Mouse (Mus musculus) frontal cortex, postnatal 10 days (tissue): ENCODE measurements around the gene Aftph.
"Not testable (repeated sequence)": the region's sequence is repeated elsewhere in the genome, so short reads cannot be mapped to it uniquely, and the experiment has no call there.

Source experiments
- DNase-seq, 2 experiments: peaks; one replicate each; pipeline ENCODE4 v3.0.0; 2022; ENCODE audit warnings: low spot score in 2 of 2, mixed read lengths in 1 of 2

Gene Aftph

DNA sequence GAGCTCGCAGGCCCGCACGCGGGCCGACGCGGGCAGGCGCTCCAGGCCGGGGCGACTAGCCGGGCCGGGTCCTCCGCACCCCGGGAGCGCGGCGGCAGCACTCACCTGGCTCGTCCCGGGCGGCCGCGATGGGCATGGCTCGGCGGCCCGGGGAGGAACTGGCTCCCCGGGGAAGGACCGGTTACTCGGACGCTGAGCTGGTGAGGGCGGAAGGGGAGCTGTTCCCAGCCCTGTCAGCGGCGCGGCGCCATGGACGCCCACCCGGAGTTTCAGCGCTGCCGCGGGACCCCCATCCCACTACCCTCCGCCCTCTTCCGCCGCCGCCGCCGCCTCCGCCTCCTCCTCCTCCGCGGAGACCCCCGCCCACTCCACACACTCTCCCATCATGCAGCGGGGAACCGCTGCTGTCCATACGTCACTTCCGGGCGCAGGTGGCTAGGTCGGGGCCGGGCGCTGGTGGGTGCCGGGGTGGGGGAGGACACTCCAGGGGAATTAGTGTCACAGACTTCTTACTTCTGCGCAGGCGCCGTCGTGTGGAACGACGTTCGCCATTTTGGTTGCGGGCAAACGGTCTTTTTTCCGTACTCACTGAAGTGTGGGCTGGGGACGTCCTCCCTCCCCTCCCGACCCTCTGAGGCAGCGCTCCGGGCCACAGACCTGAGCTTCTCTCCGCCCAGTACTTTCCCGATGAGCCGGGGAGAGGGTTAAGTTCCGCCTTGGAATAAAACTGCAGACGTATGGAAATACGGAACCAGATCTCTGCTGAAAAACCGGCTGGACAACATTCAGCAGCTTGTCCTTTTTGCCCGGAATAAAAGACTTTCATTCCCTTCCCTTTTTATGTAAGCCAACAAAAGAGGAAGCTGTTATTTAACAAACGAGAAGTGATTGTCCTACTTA, at the start of gene Aftph:
Gene Aftph, minus strand, starts transcription at position 389 of the 900 bp plus-strand sequence.
- peak; percentile 97 to 98 for DNase-seq

DNA sequence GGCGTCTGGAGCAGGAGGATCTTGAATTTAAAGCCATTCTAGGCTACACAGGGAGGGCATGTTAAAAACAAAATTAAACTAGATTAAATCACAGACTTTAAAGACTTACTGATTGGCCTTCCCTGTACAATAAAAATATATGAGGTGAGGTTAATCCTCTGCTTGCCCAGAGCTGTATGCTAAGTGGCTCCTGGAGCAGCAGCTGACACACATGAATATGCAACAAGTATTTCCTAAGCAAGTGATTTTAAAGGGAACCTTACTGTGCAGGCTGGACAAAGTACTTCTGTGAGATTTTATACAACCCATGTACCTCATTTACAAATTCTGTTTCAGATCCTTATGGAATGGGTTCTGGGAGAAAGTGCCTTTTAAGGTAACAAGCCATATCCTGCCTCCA, 47.6 kb upstream of the Aftph start:
- DNase-seq: no peak

- no peak for DNase-seq
These were observed 46.7 kb upstream of the Aftph start for GRCm38 (mm10) chr11:20788070-20788469.

- DNase-seq: no peak
These were observed 44.8 kb upstream of the Aftph start for GRCm38 (mm10) chr11:20786191-20786590.

- DNase-seq: no peak
These were observed 43.8 kb upstream of the Aftph start for GRCm38 (mm10) chr11:20785186-20785585.

GRCm38 (mm10) chr11:20784776-20785175, 43.4 kb upstream of the Aftph start:
- no peak for DNase-seq

GRCm38 (mm10) chr11:20783467-20783866, 42.1 kb upstream of the Aftph start:
- DNase-seq: no peak

DNA sequence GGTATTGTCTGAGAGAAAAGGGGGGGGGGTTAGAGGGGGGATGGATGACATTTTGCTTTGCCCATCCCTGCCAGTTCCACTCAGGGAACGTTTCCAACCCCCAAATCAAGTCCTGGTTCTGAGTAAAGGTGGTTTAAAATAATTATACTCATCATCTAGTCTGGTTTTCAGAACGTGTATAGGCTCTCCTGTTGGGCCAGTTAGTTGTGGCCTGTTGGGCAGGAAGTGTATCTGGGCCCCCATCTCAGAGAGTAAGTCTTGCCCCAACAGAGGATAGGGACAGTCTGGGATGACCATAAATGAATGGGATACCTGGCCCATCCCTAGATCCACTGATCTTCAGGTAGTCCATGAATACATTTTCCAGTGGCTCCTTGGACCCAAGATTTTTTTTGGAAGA, 41.2 kb upstream of the Aftph start:
- DNase-seq: no peak

DNA sequence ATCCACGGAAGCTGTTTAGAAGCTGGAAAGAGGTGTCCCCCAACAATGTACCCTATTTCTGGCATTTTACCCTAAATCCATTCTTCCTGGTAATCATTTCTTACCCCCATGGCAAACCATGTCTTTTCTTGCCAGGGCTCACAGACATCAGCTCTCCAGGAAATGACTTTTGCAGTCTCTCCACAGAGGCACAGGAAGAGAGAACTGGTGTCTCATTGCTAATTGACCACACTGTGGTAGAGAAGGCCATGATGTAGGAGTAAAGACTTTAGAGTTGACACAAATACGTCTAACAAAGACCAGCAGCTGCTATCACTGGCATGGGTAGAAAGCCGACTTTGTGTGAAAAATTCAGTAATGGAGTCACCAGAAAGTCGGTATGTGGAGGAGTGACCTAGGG, 38.9 kb upstream of the Aftph start:
- DNase-seq: no peak

DNA sequence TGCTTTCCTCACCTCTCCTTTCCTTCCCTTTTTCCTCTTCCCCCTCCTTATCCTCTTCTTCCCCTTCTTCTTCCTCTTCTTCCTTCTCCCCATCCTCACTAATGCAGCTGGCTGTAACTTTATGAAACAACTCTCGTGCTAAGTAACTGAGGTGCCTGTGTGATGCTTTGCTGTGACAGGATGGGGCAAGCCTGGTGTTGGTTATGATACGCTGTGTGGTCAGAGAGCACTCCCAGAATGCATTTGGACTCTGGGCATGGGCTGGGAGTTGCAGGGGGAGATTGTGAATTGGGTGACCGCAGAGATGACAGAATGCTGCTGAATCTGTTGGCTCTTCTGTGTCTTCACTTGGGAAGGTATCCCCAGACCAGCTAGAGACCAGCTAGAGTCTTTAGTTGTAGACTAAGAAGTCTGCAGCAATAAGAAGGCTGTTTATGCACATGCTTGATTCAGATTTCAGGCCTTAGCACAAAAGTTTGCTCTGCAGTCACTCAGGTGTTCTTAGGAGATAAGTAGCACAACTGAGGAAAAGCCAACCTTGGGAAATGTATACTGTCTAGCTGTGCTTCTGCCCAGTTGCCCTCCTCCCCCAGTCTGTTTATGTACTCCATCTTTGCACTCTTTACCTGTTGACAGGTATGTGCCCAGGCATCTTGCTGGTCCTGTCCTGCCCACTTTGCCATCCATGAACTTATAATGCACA, 37.6 kb upstream of the Aftph start:
- no peak for DNase-seq

GRCm38 (mm10) chr11:20778298-20778697, 36.9 kb upstream of the Aftph start:
- DNase-seq: no peak

DNA sequence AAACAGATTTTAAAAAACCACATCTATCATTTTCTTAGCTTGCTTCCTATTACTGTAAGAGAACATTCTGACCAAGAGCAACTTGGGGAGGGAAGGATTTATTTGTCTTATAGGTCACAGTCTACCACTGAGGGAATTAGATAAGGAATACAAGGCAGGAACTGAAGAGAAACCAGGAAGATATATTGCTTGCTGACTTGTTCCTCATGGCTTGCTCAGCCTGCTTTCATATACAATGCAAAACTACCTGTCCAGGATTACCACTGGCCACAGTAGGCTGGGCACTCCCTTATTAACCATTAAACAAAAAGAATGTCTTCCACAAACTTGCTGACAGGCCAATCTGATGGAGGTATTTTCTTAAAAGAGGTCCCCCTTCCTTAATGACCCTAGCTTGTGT, 35.3 kb upstream of the Aftph start:
- no peak for DNase-seq

GRCm38 (mm10) chr11:20772642-20773041, 31.3 kb upstream of the Aftph start:
- no peak for DNase-seq

GRCm38 (mm10) chr11:20771827-20772226, 30.4 kb upstream of the Aftph start:
- not testable (repeated sequence) for DNase-seq

GRCm38 (mm10) chr11:20761984-20762383, 20.6 kb upstream of the Aftph start:
- not testable (repeated sequence) for DNase-seq

- DNase-seq: no peak
These were observed 9.2 kb upstream of the Aftph start for GRCm38 (mm10) chr11:20750573-20750972.

GRCm38 (mm10) chr11:20743353-20743752, 2.0 kb upstream of the Aftph start:
- DNase-seq: no peak

DNA sequence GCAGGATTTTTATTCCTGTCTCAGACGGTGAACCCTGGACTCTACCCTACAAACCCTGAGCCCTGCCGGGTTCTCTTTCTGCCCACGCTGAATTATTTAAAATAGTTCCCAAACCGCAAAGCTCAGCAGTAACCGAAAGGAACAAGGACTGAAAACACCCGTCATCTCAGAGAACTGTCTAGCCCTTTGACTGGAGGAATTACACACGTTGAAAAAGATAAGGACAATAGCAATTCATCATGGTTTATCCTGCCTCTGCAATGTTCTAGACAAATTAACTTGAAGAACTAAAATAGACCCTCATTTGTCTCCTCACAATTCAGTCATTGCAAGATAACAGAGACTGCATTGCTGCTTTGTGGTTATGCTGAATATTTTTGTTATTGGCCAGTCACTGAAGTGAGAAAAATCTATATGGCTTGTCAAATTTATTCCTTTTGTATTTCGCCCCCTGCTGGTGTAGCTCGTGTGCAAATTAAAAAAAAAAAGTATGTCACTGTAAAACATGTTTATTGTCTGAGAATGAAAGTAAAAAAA, 1.0 kb upstream of the Aftph start:
- peak; percentile 24 to 45 for DNase-seq

DNA sequence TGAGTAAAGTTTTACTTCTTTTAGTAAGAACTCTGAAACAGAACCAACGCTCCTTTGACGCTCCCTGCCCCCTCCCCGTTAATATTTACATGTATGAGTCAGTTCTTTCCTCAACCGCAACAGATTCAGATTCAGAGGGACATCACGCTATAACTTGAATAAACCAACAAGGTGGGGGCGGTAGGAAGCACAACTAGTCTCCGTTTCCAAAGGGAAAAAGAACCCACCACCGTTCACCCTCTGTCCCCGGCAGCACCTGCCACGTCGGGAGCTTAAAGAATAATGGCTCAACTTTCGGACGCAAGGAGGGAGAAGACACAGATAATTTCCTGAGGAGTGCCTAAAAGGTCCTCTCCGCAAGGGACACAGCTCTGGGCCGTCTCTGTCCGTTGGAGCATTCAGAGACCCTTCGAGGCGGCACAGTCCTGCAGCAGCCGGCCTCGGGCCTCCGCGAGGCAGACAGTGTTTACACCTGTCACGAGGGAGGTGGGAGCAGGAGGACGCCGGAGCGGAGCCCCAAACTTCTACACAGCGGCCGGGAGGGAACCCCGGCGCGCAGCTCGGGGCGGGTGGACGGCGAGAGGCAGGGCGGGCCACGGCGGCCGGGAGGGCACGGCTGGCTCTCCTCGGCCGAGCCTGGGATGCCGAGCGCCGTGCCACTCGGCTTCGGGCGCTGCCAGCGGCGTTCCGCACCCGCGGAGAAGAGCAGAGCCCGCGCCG, 748 bp downstream of the Aftph start:
- peak; percentile 39 to 49 for DNase-seq

DNA sequence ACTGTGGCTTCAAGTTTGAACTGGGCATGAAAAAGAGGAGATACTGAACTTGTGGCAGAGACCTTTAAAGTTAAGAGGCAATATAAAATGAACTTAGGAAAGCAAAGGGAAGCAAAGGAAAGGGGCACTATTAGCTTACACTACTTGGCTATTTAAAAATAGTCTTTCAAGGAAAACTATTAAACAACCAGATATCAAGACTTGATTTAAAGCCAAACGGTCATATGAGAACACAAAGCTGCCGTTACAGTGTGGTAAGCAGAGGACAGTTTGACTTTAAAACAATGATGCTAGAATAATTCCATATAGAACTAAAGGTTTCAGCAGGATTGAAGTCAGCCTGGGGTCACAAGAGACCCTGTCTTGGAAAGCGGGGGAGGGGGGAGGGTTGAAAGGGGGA, 7.3 kb downstream of the Aftph start:
- DNase-seq: no peak

- DNase-seq: no peak
These were observed 7.8 kb downstream of the Aftph start for GRCm38 (mm10) chr11:20733486-20734030.

DNA sequence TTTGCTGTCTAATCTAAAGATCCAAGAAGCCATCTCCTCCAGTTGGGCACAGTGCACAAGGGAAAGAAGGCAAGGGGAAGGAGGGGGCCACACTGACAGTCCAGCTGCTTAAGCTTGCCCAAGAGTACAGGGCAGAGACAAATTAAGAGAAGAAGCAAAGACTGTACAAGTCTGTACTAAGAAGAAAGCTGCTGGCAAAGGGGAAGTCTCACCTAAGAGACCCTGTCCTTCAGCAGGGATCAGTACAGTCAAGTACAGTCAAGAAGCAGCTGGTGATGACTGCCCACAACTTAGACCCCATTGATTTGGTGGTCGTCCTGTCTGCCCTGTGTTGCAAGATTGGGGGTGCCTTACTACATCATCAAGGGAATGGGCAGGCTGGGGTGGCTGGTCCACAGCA, 12.0 kb downstream of the Aftph start:
- no peak for DNase-seq
